Mouse (Mus musculus) E14TG2a.4 (cell line): ENCODE measurements around the gene Hist1h2bg.

Source experiments
- CTCF ChIP-seq: conservative IDR thresholded peaks from 2 replicates; pipeline ENCODE4 v1.5.1; 2014; ENCODE audit warnings: low read length
- NANOG ChIP-seq: IDR thresholded peaks from 2 replicates; pipeline ENCODE4 v1.6.1; 2014; ENCODE audit warnings: borderline replicate concordance, low read length, mixed read lengths

GRCm38 (mm10) chr13:23554925-23555838 is 16.0 kb upstream of the Hist1h2bg start:
- no peak for TF ChIP-seq CTCF
- no peak for TF ChIP-seq NANOG
